Mouse (Mus musculus) layer of hippocampus, postnatal 14 days (tissue): ENCODE data around the gene Ube4a. TPM values are rescaled to one million over a fixed set of nuclear protein-coding genes. Genes with fewer than 3 reads are reported as not detected.

Experiments used
- DNase-seq, 2 experiments: peaks; one replicate each; pipeline ENCODE4 v3.0.0; 2021 to 2022; ENCODE audit warnings: low spot score in 2 of 2, mixed read lengths in 1 of 2
- total RNA-seq, 2 experiments: library from RNA; stranded (reverse); gene quantifications; 2 replicates each; pipeline ENCODE4 v1.2.3; 2021

Ube4a gene
- total RNA-seq, 2 experiments from 2014 or later: 90.6 to 91.6 TPM

DNA sequence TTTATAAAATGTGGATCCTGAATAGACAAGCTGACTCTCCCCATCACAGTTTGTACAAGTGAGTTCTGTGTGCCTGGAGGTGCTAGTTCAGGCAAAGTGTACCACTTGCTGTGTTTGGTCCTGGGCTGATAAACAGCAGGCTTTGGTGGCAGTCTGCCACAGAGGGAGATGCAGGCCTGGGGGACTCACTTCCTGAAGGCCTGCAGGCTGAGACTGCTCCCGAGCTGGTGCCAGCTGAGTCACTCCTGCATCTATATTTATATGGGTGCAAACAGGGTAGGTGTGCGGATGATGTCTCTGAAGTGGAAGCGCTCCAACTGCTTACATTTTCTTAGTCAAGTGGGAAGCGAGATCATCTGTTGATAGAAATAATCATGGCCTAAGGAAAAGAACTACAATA, 59.8 kb downstream of the Ube4a start:
- DNase-seq: peak; percentile 32 to 53

- peak; percentile 45 to 52 for DNase-seq
Measured at GRCm38 (mm10) chr9:44904964-44905363, 60.4 kb downstream of the Ube4a start.

- no peak for DNase-seq
Measured at GRCm38 (mm10) chr9:44903856-44904255, 61.5 kb downstream of the Ube4a start.

- no peak for DNase-seq
Measured at GRCm38 (mm10) chr9:44900402-44900801, 65.0 kb downstream of the Ube4a start.

DNA sequence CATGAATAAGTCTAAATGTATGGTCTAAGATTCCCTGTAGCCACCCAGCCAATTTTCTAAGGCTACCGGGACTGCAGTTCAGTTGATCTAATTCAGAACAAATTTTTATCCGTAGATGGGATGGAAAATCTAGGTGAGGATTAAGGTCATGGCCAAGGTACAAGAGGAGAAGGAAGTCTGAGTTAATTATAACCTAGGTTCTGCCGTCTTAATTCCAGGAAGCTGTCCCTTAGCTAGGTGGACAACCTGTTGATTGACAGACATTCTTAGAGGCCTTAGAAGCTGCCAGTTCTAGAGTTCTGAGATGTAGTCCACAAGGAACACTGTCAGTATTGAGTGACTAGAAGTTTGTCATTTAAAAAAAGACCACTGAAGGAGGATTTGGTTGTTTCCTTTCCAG, 65.7 kb downstream of the Ube4a start:
- no peak for DNase-seq

- no peak for DNase-seq
Measured at GRCm38 (mm10) chr9:44897024-44897423, 68.4 kb downstream of the Ube4a start.

DNA sequence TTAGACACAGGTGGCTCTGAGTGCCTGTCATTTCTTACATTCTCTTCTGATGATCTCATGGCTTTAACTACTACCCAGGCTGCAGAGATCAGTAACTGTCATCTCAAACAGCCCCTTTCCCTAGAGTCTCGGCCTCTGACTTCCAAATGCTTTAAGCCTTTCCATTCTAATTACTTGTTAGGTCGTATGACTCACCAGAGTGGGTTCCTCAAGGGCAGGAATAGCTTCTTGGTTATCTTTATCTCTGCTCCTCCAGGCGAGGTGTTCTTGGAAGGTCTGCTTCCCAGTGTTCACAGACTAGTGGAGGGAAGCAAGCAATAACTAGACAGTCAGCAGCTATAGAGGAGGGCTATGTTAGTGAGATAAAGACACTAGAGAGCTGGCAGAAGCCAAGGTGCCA, 72.7 kb downstream of the Ube4a start:
- DNase-seq: no peak

DNA sequence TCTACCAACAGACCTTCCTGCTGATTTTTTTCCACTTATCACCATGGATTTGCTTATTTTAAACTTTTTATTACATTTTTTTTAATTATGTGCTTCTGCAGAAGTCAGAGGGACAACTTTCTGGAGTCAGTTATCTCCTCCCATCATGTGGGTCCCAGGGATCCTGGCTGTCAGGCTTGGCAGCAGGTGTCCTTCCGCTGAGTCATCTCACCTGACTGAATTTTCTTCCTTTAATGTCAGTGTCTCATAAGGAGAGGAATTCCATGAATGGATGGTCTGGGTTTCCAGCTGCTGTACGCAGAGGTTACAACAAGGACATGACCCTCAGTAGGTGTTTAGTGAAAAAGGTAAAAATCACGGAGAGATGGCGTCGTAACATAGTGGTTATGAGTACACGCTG, 74.2 kb downstream of the Ube4a start:
- no peak for DNase-seq

DNA sequence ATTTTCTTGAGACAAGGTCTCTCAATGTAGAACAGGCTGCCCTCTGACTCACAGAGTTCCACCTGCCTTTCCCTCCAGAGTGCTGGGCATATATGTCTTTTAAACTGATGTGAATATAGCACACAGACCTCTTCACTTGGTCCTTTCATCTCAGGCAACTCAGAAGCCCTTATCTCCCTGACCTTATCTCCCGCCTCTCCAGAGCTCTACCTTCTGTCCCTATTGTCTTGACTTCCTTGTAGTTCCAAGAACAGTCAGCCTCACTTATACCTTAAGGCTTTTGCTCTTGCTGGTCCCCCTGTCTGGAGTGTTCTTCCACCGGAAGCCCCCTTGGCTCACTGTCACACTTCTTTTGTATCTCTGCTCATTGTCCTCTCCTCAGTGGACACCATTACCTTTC, 75.3 kb downstream of the Ube4a start:
- DNase-seq: no peak

DNA sequence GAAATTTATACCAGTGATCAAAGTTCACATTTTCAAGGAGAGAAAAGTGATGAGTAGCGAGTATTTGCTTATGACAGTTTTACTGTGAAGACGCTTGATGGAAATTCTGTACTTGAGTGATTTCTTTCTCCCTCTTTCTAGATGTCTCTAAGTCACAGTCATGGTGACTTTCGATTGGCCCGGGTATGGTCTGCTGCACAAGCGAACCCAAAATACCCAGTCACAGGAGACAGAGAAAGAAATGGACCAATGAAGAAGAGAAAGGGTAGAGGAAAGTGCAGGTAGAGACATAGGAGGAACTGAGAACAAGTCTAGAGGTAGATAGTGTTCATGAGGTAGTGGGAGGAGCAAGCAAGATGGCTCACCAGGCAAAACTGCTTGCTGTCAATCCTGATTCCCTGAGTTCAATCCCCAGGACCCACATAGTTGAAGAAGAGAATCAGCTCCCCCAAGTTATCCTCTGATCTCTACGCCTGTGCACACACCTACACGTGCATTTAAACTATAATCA, 77.2 kb downstream of the Ube4a start:
- no peak for DNase-seq

DNA sequence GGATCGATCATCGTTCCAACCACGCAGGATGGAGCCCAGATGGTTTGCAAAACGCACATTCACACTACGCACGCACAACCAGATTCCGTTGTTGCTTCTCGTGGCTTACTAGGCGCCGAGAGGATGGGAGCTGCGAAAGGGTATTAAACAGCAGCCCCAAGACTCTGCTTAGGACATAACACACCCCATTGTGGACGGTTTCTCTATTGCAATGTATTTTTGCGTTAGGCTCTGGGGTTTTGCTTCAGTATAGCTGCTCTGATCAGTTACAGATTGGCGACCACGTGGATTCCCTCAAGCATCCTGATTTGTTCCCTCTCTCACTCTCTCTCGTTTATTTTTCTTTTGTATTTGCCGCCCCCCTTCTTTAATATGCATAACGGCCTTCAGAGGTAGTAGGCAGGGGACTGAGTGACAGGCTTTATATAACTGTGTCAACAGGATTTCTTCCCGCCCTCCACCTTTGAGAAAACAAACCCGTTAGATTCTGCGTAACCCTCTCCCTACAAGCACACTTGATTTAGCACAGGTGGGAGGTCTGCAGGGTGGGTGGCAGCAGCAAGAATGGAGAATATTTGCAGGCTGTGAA, 82.3 kb downstream of the Ube4a start:
- DNase-seq: peak; percentile 65 to 82

GRCm38 (mm10) chr9:44882436-44882980, 82.9 kb downstream of the Ube4a start:
- DNase-seq: peak; percentile 42 to 47

DNA sequence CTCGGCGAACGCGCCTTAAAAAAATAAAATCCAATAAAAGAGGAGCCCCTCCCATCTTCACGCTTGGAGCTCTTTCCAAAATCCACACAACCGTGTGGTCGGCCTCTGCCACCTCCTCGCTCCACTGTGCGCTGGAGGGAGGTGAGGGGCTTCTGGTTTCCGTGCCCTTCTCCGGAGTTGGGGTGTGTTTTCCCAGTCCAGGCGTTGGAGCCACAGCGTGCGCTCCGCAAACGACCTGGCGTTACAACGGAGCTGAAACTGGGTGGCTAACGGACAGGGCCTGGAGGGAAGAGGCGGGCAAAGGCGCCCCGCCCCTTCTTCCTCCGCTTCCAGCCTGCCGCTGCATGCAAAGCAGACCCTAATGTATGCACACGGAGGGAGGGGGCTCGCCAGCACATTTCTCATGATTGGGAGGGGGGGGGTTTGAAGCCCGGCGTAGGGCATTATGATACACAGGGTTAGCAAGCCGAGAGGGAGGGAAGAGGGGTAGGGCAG, 83.4 kb downstream of the Ube4a start:
- peak; percentile 69 to 74 for DNase-seq

GRCm38 (mm10) chr9:44881221-44881871, 84.1 kb downstream of the Ube4a start, which contains the start of gene Kmt2a:
Gene Kmt2a (minus strand): TSS chr9:44881296.
- DNase-seq: peak; percentile 98 to 100

DNA sequence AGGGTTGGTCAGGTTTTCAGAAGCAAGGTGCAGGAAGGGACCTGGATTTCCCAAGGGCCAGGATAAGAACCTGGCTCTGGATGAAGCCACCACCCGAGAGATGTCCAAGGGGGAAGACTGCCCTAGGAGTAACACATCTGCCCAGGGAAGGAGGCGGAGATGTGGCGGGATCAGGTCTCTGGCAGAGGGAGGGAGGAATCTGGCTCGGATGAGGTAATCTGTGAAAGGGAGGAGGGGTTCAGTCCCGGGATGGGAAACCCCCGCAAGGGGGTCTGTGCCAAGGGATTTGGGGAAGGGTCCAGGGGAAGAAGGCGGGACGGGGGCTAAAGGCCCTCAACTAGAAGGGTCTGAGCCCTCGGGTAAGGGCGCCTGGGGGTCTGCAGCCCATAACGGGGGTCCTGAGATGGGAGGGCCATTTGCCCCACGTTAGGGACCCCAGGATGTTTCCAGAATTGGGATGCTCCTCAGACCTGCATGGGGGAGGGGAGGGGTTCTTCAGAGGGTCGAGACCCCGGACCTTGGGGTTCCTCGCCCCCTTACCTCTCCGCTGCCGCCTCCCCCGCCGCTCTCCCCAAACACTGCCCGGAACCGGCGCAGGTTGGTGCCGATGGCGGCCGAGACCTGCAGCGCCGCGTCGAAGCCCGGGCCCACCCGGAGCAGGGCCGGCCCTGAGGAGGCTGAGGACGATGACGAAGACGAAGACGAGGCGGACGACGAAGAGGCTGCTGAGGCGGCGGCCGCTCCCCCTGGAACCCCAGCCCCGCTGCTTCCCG, 84.9 kb downstream of the Ube4a start:
- DNase-seq: peak; percentile 31 to 33

DNA sequence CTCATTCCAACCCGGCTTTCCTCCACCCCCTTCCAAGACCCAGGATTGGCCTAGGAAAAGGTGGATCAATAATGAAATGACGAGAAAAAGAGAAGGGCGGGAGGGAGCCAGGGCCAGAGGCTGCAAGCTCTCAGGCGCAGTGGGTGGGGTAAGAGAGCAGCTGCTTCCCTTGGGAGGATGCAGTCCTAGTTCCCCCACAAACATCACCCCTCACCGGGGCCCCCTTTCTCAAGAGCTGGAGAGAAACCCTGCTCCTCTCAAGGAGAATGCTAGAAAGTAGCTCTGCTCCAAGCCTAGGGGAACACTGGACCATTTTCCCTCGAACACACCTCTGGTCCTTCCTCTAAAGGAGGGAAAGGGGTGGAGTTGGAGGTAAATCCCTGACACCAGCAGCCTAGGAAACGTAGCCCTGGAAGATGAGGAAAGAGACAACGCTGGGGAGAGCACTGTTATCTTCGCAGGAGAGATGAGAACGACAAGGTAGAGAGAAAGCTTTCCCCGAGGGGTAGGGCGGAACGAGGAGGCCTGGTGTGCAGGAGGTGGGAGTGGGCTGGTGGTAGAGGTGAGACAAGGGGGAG, 85.6 kb downstream of the Ube4a start:
- peak in 1 of 2 experiments; percentile 16 for DNase-seq

- no peak for DNase-seq
Measured at GRCm38 (mm10) chr9:44878776-44879500, 86.5 kb downstream of the Ube4a start.

DNA sequence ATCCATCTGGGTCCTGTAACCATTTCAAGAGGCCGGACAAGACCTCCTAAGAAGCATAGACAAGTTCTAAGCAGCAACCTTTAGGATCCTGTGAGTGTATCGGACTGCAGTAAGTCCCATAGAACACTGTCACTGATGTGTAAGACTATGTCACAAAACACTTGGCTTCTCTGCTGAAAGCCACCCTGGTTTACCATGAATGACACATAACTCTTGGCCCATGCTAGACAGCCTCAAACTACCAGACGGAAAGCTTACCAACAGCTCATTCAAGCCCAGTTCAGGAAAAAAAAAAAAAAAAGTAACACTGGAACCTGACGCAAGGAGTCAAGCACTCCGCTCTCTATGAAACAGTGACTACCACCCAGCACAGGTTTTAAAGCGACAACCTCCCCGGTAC, 87.7 kb downstream of the Ube4a start:
- DNase-seq: no peak

DNA sequence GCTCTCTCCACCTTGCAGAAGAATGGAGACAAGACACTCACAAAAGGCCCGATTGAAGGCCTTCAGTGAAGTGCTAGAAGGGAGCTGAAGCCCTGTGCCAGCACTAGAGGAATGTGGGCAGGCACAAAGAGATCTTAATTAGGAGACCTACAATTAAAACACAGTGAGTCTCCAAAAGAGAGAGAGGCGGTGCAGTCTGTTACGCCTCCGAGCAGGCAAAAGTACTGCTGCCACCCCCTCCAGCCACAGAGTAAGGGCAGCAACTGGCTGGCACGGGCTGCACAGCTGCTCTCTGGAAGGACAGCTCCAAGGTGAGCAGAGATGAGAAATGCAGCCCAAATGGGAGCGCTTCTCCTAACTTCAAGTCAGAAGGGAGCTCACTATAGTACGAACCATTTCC, 89.9 kb downstream of the Ube4a start:
- peak in 1 of 2 experiments; percentile 48 for DNase-seq

DNA sequence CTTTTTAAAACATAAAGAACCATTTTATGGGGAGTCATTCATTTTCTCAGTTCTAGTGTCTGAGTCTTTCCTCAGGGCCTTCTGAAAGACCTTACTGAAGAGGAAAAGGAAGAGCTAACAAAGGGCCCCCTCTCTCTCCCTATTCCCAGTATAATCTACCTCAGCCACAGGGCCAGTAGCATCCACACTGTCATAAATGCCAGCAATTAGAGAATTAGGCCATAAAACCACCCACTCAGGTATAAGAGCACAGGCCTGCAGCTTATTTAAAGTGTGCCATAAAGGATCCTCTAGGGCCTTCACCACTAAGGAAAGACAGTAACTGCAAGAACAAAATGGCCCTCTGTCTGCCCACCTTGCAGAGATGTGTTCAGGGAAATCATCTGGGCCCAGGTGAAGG, 91.2 kb downstream of the Ube4a start:
- no peak for DNase-seq

DNA sequence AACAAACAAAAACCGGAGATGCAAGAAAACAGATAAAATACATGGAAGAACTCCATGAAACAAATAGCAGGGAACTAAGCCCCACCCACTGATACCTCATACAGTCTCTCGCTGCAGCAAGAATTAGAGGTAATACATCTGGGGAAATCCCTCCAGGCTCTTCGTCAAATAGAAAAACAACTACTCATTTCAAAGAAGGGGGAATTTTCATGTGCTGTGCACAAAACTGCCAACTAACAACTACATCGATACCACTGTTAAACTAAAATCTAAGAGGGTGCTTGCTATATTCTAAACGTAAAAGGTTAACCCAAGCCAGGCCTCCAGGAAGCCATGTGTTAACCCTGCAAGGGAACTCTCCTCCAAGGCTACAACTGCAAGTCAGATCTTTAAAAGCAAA, 91.7 kb downstream of the Ube4a start:
- DNase-seq: no peak
